Mouse (Mus musculus): ENCODE results near the gene Rab26. TPM values are rescaled to one million over a fixed set of nuclear protein-coding genes. Genes with fewer than 3 reads are reported as not detected.

The Rab26 gene
- polyA plus RNA-seq, 1 experiment from 2014 or later, result 4.2 TPM

DNA sequence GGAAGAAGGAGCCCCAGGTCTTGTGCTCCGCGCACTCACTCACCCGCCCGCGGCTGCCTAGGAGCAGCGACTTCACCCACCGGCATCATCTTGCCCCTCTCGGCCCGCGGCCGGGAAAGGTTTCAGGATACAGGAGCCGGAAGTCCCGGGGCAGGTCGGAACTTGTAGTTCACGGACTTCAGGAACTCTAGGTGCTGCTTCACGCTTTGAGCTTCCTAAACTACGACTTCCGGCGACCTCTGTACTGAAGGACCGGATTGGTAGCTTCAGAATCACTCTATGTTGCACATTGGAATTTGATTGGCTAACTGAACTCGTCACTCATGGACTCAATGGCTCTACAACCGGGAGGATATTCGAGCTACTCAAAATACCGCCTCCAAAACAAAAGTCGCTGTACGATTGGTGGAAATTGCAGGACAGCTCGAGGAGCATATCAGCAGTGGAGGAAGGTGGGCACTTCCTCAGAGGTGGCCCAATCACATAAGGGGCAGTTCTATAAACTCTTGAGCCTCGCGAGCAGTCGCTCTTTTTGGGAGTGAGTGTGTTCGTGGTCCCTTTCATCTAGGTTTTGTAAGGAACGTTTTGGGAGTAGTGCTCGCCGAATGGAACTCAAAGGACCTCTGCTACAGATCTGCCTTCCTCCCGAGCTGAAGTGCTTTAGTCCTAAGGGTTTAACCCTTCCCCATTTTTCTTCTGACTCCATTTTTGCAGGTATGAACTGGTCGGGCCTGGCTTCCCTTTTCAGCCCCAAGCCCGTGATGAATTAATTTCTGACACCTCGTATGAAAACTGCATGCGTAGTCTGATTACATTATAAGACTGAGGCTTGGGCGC is 6.1 kb downstream of the Rab26 start, which contains the start of gene Traf7:
Gene Traf7, minus strand, starts transcription at position 216 of the 837 bp plus-strand sequence.
- H3K27ac ChIP-seq, result peak within 1 kb of the TSS; percentile 84
- H3K9me3 ChIP-seq (ENCODE audit: control insufficient read depth, low read length), result no peaks in the 10 kb centered on the region
- peaks cover 27% of the 10 kb centered on the region for H3K36me3 ChIP-seq (replicated peaks; ENCODE audit: control insufficient read depth, insufficient read depth)
- ATAC-seq (ENCODE audit: low FRiP score), result peak; percentile 99
- H3K4me3 ChIP-seq (replicated peaks; ENCODE audit: low read length), result peak within 1 kb of the TSS; percentile 85
- WGBS, result under 1% methylated on average over 40 of the region's 40 CpGs
- H3K4me2 ChIP-seq (replicated peaks), result peak within 1 kb of the TSS; percentile 85
- H3K27me3 ChIP-seq (ENCODE audit: control insufficient read depth, insufficient read depth, low read length), result no peaks in the 10 kb centered on the region
- H3K4me1 ChIP-seq (replicated peaks; ENCODE audit: control insufficient read depth, insufficient read depth, low read length), result peaks cover 39% of the 10 kb centered on the region
- DNase-seq (ENCODE audit: low spot score), result peak; percentile 98
- peak within 1 kb of the TSS; percentile 94 for H3K9ac ChIP-seq

DNA sequence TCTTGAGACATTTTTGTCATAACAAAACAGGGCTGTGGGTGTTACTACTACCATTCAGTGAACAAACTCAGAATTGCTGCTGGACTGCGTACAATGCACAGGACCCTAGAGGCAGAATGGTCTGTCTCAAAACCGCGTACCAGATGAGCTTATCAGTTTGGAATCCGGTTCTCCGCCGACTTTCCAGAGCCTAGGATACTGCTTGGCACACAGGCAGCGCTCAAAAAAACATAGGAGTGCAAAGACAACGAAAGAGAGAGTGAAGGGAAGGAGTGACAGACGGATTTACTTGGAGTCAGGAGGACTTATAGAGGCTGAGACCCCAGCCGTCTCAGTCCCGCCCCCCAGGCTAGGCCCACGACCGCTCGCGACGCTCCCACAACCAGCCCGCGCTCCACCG is 6.7 kb downstream of the Rab26 start:
- no peak for DNase-seq (ENCODE audit: low spot score)
- H3K4me1 ChIP-seq (replicated peaks; ENCODE audit: control insufficient read depth, insufficient read depth, low read length), result peaks cover 33% of the 10 kb centered on the region
- ATAC-seq (ENCODE audit: low FRiP score), result no peak
- H3K27me3 ChIP-seq (ENCODE audit: control insufficient read depth, insufficient read depth, low read length), result no peaks in the 10 kb centered on the region
- peaks cover 29% of the 10 kb centered on the region for H3K36me3 ChIP-seq (replicated peaks; ENCODE audit: control insufficient read depth, insufficient read depth)
- peak overlapping the region; percentile 77 for H3K27ac ChIP-seq
- H3K9me3 ChIP-seq (ENCODE audit: control insufficient read depth, low read length), result no peaks in the 10 kb centered on the region
- peak overlapping the region; percentile 94 for H3K9ac ChIP-seq
- 0% methylated on average over 19 of the region's 19 CpGs for WGBS
- H3K4me2 ChIP-seq (replicated peaks), result peak overlapping the region; percentile 80
- peak overlapping the region; percentile 85 for H3K4me3 ChIP-seq (replicated peaks; ENCODE audit: low read length)

DNA sequence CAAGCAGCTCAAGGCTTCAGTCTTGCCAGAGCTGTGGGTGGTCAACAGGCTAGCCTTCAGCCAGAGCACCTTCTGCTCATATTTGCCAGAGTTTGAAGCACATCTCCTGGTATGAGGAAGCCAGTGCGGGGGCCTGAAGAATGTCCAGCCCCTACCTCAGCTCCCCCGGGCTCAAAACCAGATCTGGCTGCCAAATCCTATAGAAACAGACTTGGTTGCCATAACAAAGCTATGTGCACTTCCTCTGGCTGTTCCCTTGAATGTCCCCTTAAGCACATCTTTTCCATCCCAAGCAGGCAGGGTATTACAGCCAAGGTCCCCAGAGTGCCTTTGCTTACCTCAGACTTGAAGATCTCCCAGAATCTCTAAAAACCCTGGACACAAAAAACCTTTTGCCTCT is 9.3 kb downstream of the Rab26 start:
- WGBS, result 69% methylated on average over 2 of the region's 2 CpGs
- Histone ChIP-seq H3K27me3 (ENCODE audit: control insufficient read depth, insufficient read depth, low read length) (no peaks in the 10 kb centered on the region), H3K4me1 (replicated peaks; ENCODE audit: control insufficient read depth, insufficient read depth, low read length) (peaks cover 20% of the 10 kb centered on the region), H3K27ac (no peak overlapping the region), H3K9me3 (ENCODE audit: control insufficient read depth, low read length) (no peaks in the 10 kb centered on the region), H3K9ac (no peak overlapping the region), H3K4me3 (replicated peaks; ENCODE audit: low read length) (no peak overlapping the region), H3K36me3 (replicated peaks; ENCODE audit: control insufficient read depth, insufficient read depth) (0 out of 2 replicates have a peak, but pooled peaks cover 26% of the 10 kb centered on the region), H3K4me2 (replicated peaks) (no peak overlapping the region)
- DNase-seq (ENCODE audit: low spot score) (no peak), ATAC-seq (ENCODE audit: low FRiP score) (no peak)

DNA sequence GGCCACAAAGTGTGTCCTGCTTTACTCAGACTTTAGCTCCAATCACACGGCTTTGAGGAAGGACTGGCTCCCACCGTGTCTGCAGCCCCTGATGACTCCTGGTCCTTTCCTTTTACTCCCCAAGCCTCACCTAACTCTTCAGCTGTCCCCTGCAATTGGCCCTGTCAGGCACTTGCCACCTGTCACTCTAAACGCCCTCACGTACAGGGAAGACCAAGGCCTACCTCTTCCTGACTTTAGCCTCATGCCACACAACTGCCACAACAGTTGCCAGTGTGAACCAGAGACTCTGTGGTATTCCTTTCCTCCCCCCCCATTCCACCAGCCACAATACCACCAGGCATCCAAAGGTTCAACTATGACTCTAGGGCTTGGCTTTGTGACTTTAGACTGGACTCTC is 13.6 kb downstream of the Rab26 start:
- DNase-seq (ENCODE audit: low spot score) (no peak), ATAC-seq (ENCODE audit: low FRiP score) (no peak)
- no peak overlapping the region for H3K9ac ChIP-seq
- H3K36me3 ChIP-seq (replicated peaks; ENCODE audit: control insufficient read depth, insufficient read depth), result peaks cover 60% of the 10 kb centered on the region
- no peaks in the 10 kb centered on the region for H3K9me3 ChIP-seq (ENCODE audit: control insufficient read depth, low read length)
- no peaks in the 10 kb centered on the region for H3K27me3 ChIP-seq (ENCODE audit: control insufficient read depth, insufficient read depth, low read length)
- H3K4me3 ChIP-seq (replicated peaks; ENCODE audit: low read length), result no peak overlapping the region
- 93% methylated on average over 4 of the region's 4 CpGs for WGBS
- H3K27ac ChIP-seq, result no peak overlapping the region
- no peak overlapping the region for H3K4me2 ChIP-seq (replicated peaks)
- H3K4me1 ChIP-seq (replicated peaks; ENCODE audit: control insufficient read depth, insufficient read depth, low read length), result no peaks in the 10 kb centered on the region

DNA sequence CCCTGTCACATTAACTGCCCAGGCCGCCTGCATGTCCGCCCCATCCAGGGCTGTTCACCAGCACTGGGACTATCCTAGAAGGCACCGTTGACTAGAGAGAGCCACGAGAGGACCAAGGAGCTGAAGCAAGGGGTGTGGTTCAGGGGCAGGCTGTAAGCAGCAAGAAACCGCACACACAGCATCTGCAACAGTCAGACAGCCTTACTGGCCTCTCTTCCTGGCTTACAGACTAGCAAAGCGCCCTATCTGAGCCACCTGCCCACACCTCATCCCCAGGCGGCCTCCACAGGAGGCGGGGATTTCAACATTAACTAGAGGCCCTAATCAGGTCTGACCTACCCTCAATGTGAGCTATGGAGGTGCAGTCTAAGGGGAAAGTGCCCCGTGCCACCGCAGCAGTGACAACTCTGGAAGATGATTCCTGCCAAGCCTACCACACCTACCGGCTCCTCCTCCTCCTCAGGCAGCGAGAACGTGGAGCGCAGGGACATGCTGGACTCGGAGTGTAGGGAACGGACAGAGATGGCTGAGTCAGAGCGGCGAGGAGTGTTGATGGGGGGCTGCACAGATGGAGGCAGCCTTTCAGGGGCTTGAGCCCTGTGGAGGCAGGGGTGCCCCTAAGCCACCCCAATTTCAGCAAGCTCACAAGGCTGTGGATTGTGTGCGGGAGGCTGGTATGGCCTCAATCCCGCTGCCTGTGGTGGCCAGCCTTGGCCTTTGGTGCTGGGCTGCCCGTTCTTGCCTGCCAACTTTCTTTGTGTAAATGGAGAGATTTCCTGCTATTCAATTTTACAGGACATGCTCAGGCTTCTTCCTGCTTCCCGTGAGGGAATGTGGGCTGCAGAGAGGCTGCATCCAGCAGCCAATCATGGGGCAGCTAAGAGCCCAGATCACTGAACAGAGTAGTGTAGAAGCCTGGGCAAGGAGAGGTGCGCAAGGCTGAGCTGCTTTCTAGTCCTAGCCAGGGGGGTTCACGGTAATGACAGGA is 19.4 kb downstream of the Rab26 start:
- WGBS, result 91% methylated on average over 24 of the region's 24 CpGs
- H3K4me1 ChIP-seq (replicated peaks; ENCODE audit: control insufficient read depth, insufficient read depth, low read length), result no peaks in the 10 kb centered on the region
- DNase-seq (ENCODE audit: low spot score) (no peak), ATAC-seq (ENCODE audit: low FRiP score) (peak; percentile 4; the same call in 1 of the 2 replicates)
- H3K4me3 ChIP-seq (replicated peaks; ENCODE audit: low read length), result no peak overlapping the region
- no peaks in the 10 kb centered on the region for H3K27me3 ChIP-seq (ENCODE audit: control insufficient read depth, insufficient read depth, low read length)
- H3K4me2 ChIP-seq (replicated peaks), result 0 out of 2 replicates have a peak overlapping the region, but pooled peaks have one; percentile 14
- H3K27ac ChIP-seq, result peak overlapping the region; percentile 18; the same call in 1 of the 2 replicates
- H3K9ac ChIP-seq, result no peak overlapping the region
- H3K9me3 ChIP-seq (ENCODE audit: control insufficient read depth, low read length), result no peaks in the 10 kb centered on the region
- H3K36me3 ChIP-seq (replicated peaks; ENCODE audit: control insufficient read depth, insufficient read depth), result peaks cover 77% of the 10 kb centered on the region

DNA sequence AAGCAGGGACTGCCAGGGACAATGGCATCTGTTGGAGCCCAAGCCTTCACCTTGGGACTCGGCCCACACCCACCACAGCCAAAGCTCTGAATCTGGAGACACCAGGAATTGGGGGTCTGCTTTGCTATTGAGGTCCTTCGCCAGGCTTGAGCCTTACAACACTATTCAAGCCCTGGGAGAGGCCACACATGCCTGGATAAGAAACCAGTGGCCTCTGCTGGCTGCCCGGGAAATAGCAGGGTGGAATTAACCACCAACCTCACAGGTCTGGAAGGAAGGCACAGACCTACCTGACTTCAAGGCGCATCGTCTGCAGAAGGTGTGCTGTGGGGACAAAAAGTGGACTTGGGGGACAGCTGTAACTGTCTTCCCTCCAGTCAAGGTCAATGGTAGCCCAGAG is 20.4 kb downstream of the Rab26 start:
- no peaks in the 10 kb centered on the region for H3K9me3 ChIP-seq (ENCODE audit: control insufficient read depth, low read length)
- no peak overlapping the region for H3K4me2 ChIP-seq (replicated peaks)
- 47% methylated on average over 5 of the region's 5 CpGs for WGBS
- no peak overlapping the region for H3K27ac ChIP-seq
- peak; percentile 63 for DNase-seq (ENCODE audit: low spot score)
- no peaks in the 10 kb centered on the region for H3K4me1 ChIP-seq (replicated peaks; ENCODE audit: control insufficient read depth, insufficient read depth, low read length)
- H3K4me3 ChIP-seq (replicated peaks; ENCODE audit: low read length), result no peak overlapping the region
- H3K36me3 ChIP-seq (replicated peaks; ENCODE audit: control insufficient read depth, insufficient read depth), result peaks cover 79% of the 10 kb centered on the region
- H3K27me3 ChIP-seq (ENCODE audit: control insufficient read depth, insufficient read depth, low read length), result no peaks in the 10 kb centered on the region
- peak; percentile 73 for ATAC-seq (ENCODE audit: low FRiP score)
- H3K9ac ChIP-seq, result no peak overlapping the region

DNA sequence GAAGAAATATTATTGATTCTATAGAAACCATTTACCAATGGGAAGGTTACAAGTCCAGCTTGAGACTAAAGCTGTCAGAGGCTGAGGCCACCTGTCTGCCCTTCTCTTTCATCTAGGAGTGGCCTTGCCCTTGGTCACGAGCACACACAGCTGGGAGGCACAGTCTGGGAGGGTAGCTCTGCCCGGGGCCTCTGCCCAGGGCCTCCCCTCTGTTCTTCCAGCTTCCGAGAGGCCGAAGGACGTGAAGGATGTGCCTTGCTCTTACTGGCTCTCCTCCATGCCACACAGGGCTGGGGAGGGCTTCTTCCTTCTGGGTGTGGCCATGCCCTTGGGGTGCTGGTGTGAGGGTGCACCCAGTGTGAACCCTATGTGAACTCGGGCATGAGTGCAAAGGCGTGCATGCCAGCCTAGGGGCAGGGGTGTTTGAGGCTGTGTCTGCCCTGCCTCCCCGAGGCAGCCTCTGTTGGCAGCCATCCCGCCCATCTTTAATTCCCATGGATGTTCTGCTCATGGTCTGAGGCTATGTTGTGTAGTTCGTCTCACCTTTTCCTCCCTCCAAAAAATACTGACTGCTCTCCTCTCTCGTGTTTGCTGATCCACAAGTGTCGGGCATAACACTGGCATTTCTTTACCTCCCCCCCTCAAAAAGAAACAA is 26.1 kb downstream of the Rab26 start:
- WGBS, result 86% methylated on average over 12 of the region's 12 CpGs
- no peak overlapping the region for H3K9ac ChIP-seq
- peaks cover 94% of the 10 kb centered on the region for H3K36me3 ChIP-seq (replicated peaks; ENCODE audit: control insufficient read depth, insufficient read depth)
- no peak for ATAC-seq (ENCODE audit: low FRiP score)
- no peak overlapping the region for H3K4me2 ChIP-seq (replicated peaks)
- H3K9me3 ChIP-seq (ENCODE audit: control insufficient read depth, low read length), result no peaks in the 10 kb centered on the region
- 0 out of 2 replicates have a peak, but pooled peaks cover 3% of the 10 kb centered on the region for H3K4me1 ChIP-seq (replicated peaks; ENCODE audit: control insufficient read depth, insufficient read depth, low read length)
- H3K4me3 ChIP-seq (replicated peaks; ENCODE audit: low read length), result no peak overlapping the region
- no peaks in the 10 kb centered on the region for H3K27me3 ChIP-seq (ENCODE audit: control insufficient read depth, insufficient read depth, low read length)
- DNase-seq (ENCODE audit: low spot score), result no peak
- no peak overlapping the region for H3K27ac ChIP-seq

DNA sequence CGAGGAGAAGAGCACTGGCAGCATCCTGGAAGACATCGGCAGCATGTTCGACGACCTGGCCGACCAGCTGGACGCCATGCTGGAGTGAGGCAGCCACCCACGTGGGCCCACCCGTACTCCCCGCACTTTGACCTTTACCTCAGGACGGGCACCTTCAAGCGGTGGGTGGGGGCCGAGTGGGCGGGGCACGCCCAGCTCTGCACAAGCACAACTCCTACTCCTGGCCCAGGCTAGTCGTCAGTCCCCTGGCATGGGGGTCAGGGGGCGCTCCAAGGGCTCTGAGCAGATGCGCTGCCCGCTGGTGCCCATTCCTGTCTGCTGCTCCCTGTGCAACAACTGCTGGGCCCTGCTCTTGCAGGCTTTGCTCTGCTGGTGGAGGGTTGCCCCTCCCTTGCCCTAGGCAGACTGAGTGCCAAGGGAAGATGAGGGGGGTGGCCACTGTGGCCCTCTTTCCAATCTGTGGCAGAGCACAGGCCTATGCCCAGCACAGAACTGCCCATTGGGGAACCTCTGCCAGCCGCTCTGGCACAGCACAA is 26.8 kb downstream of the Rab26 start:
- Histone ChIP-seq H3K4me1 (replicated peaks; ENCODE audit: control insufficient read depth, insufficient read depth, low read length) (0 out of 2 replicates have a peak, but pooled peaks cover 3% of the 10 kb centered on the region), H3K27ac (no peak overlapping the region), H3K36me3 (replicated peaks; ENCODE audit: control insufficient read depth, insufficient read depth) (peaks cover 100% of the 10 kb centered on the region), H3K9ac (no peak overlapping the region), H3K4me3 (replicated peaks; ENCODE audit: low read length) (no peak overlapping the region), H3K9me3 (ENCODE audit: control insufficient read depth, low read length) (no peaks in the 10 kb centered on the region), H3K4me2 (replicated peaks) (no peak overlapping the region), H3K27me3 (ENCODE audit: control insufficient read depth, insufficient read depth, low read length) (no peaks in the 10 kb centered on the region)
- DNase-seq (ENCODE audit: low spot score), result no peak
- no peak for ATAC-seq (ENCODE audit: low FRiP score)
- WGBS, result 49% methylated on average over 19 of the region's 19 CpGs

Measured in hindbrain, embryonic 14.5 days (tissue).